Mouse (Mus musculus) testis, adult 2 months (tissue): ENCODE results near the gene Myt1l. TPM values are rescaled to one million over a fixed set of nuclear protein-coding genes. Genes with fewer than 3 reads are reported as not detected.

ENCODE experiments used
- H3K27ac ChIP-seq: fragments of 200-500 bp; 2 replicates; pipeline ENCODE4 v1.5.1; 2012; ENCODE audit warnings: low read depth, low read length; ENCODE audit not compliant: control insufficient read depth, insufficient read depth
- H3K27me3 ChIP-seq: fragments of 200-500 bp; 2 replicates; pipeline ENCODE4 v1.6.1; 2012; ENCODE audit warnings: mild to moderate bottlenecking, low read length, moderate library complexity; ENCODE audit not compliant: control insufficient read depth, insufficient read depth
- H3K36me3 ChIP-seq: fragments of 200-500 bp; 2 replicates; pipeline ENCODE4 v1.6.1; 2012; ENCODE audit warnings: mild to moderate bottlenecking, low read length; ENCODE audit not compliant: control insufficient read depth, insufficient read depth
- H3K4me1 ChIP-seq: fragments of 200-500 bp; 2 replicates; pipeline ENCODE4 v1.6.1; 2012; ENCODE audit warnings: low read length; ENCODE audit not compliant: control insufficient read depth, insufficient read depth
- H3K4me3 ChIP-seq: fragments of 200-500 bp; 2 replicates; pipeline ENCODE4 v1.5.1; 2012; ENCODE audit warnings: low read depth, mild to moderate bottlenecking, low read length, moderate library complexity, mixed read lengths; ENCODE audit not compliant: control insufficient read depth
- CTCF ChIP-seq: fragments of 200-500 bp; IDR thresholded peaks from 2 replicates; pipeline ENCODE4 v1.5.1; 2012; ENCODE audit warnings: low read depth, mild to moderate bottlenecking, inconsistent platforms, low read length, moderate library complexity; ENCODE audit not compliant: control insufficient read depth, insufficient read depth, insufficient replicate concordance
- POLR2A ChIP-seq: fragments of 200-500 bp; IDR thresholded peaks from 2 replicates; pipeline ENCODE4 v1.6.1; 2012; ENCODE audit warnings: low read depth, mild to moderate bottlenecking, inconsistent platforms, low read length, moderate library complexity; ENCODE audit not compliant: control insufficient read depth
- polyA plus RNA-seq: library from polyadenylated mRNA; depleted of rRNA; stranded (reverse); fragments of >200 nt; gene quantifications from 2 replicates; pipeline ENCODE4 v1.2.3, GENCODE M21; 2012

The Myt1l gene
- polyA plus RNA-seq, 1 experiment = 5.6 TPM

GRCm38 (mm10) chr12:29916139-29916538 is 388.0 kb downstream of the Myt1l start:
- Histone ChIP-seq H3K4me1 (no peaks in the 10 kb centered on the region), H3K4me3 (no peak overlapping the region), H3K27me3 (no peaks in the 10 kb centered on the region), H3K36me3 (peaks cover 1% of the 10 kb centered on the region), H3K27ac (no peak overlapping the region)
- no peak for TF ChIP-seq CTCF
- TF ChIP-seq POLR2A = no peak

GRCm38 (mm10) chr12:29916807-29917206 is 388.6 kb downstream of the Myt1l start:
- no peaks in the 10 kb centered on the region for H3K4me1 ChIP-seq
- H3K27ac ChIP-seq = no peak overlapping the region
- TF ChIP-seq CTCF (no peak), POLR2A (no peak)
- H3K4me3 ChIP-seq = no peak overlapping the region
- H3K36me3 ChIP-seq = peaks cover 1% of the 10 kb centered on the region
- no peaks in the 10 kb centered on the region for H3K27me3 ChIP-seq

DNA sequence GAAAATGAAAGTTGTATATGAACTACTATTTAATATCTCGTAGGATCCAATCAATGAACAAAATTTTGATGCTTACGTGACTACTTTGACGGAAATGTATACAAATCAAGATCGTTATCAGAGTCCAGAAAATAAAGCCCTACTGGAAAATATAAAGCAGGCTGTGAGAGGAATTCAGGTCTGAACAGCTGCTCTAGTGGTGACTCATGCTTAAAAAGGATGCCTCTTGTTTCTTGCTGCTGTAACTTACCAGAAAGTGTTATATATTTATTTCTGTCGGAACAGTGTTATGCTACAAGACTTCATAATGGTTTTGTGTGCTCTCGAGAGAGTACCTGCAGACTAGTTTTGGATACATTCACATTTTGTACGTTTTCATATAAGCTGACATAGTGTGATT is 392.1 kb downstream of the Myt1l start:
- no peaks in the 10 kb centered on the region for H3K4me1 ChIP-seq
- no peaks in the 10 kb centered on the region for H3K27me3 ChIP-seq
- H3K27ac ChIP-seq = no peak overlapping the region
- H3K4me3 ChIP-seq = no peak overlapping the region
- TF ChIP-seq POLR2A (no peak), CTCF (no peak)
- no peaks in the 10 kb centered on the region for H3K36me3 ChIP-seq

GRCm38 (mm10) chr12:29921481-29921880 is 393.3 kb downstream of the Myt1l start:
- H3K27me3 ChIP-seq = no peaks in the 10 kb centered on the region
- no peaks in the 10 kb centered on the region for H3K36me3 ChIP-seq
- H3K4me3 ChIP-seq = no peak overlapping the region
- no peaks in the 10 kb centered on the region for H3K4me1 ChIP-seq
- H3K27ac ChIP-seq = no peak overlapping the region
- TF ChIP-seq POLR2A (no peak), CTCF (no peak)

GRCm38 (mm10) chr12:29926896-29927295 is 398.7 kb downstream of the Myt1l start:
- Histone ChIP-seq H3K36me3 (no peaks in the 10 kb centered on the region), H3K4me3 (no peak overlapping the region), H3K4me1 (no peaks in the 10 kb centered on the region), H3K27ac (no peak overlapping the region), H3K27me3 (no peaks in the 10 kb centered on the region)
- TF ChIP-seq CTCF (peak; percentile 29; the same call in 1 of the 2 replicates), POLR2A (no peak)

DNA sequence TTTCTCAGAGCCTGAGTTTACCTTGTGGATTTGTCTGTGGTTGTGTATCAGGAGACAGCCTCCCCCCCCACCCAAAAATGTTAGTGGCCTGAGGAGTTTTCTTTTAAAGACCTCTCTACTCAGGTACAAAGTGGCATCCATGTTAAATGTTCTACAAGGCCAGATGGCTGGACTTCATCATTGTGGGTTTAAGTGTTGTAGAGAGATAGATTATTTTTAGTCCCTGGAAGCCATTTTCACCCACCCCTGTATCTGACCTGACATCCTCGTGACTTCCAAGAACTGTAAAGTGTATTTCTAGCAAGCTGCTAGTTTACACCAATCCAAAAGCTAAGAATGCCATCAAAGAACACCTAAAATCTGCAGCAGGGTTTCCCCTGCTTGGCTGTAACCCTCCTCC is 402.4 kb downstream of the Myt1l start:
- H3K36me3 ChIP-seq = no peaks in the 10 kb centered on the region
- no peaks in the 10 kb centered on the region for H3K27me3 ChIP-seq
- no peak overlapping the region for H3K4me3 ChIP-seq
- H3K27ac ChIP-seq = no peak overlapping the region
- H3K4me1 ChIP-seq = no peaks in the 10 kb centered on the region
- TF ChIP-seq POLR2A (no peak), CTCF (no peak)

GRCm38 (mm10) chr12:29932951-29933350 is 404.8 kb downstream of the Myt1l start:
- H3K36me3 ChIP-seq = no peaks in the 10 kb centered on the region
- TF ChIP-seq CTCF (no peak), POLR2A (no peak)
- no peaks in the 10 kb centered on the region for H3K27me3 ChIP-seq
- no peak overlapping the region for H3K4me3 ChIP-seq
- no peak overlapping the region for H3K27ac ChIP-seq
- no peaks in the 10 kb centered on the region for H3K4me1 ChIP-seq

DNA sequence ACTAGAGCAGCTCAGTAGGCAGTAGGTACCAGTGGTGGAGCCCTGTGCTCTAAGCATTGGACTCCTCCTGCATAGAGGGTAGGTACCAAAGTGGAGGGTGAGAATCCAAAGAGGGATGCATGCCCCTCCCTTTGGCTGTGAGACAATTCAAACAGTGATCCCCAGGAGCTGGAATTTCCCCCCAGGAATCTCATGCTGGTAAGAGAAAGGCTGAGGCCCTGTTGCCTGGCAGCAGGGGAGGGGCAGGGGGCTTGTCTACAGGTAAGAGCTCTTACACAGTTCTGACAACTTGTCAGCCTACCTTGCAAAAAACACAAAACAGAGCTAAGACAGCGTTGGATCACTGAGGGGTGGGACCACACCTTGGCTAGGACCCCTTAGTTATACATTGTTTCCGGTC is 405.3 kb downstream of the Myt1l start:
- H3K4me1 ChIP-seq = no peaks in the 10 kb centered on the region
- TF ChIP-seq POLR2A (no peak), CTCF (no peak)
- H3K36me3 ChIP-seq = no peaks in the 10 kb centered on the region
- H3K4me3 ChIP-seq = no peak overlapping the region
- no peak overlapping the region for H3K27ac ChIP-seq
- H3K27me3 ChIP-seq = no peaks in the 10 kb centered on the region
